34 mouse cellular contexts compared by ENCODE assay signal in the genomic region with DNA sequence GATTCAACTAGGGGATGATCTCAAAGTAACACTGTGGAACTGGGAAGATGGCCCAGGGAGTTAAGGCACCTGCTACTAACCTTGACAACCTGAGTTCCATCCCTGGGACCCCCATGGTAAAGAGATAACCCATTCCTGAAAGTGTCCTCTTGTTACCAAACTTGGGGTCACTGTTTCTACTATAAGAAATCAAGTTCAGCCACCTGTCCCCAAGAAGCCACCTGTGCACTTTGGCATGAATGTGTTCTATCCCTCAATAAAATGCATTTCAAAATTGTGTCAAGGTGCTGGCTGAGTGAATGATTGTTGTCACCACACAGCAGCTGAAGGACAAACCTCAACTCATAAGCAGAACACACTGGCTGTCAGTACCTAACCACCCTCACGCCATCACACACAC. TPM values are rescaled to one million over a fixed set of nuclear protein-coding genes. Genes with fewer than 3 reads are reported as not detected.
"Had no signal": no experiment of that assay in that cellular context is flagged by ENCODE, and none has a peak within 500 bp of the region (broad histone marks: within the 10 kb centered on the region; RNA-seq: fewer than 3 reads in every experiment).

No protein-coding gene starts in this region.

- ATAC-seq: hindbrain, embryonic 16.5 days; hindbrain, postnatal 0 days; inflammation-experienced regulatory T-cells, adult 6 months; intestine, embryonic 15.5 days; intestine, embryonic 16.5 days had no signal

- H3K36me3 ChIP-seq: heart, embryonic 15.5 days; hindbrain, embryonic 13.5 days; hindbrain, embryonic 15.5 days had no signal

- H3K27ac ChIP-seq: heart, embryonic 10.5 days; heart, embryonic 13.5 days; heart, embryonic 15.5 days; hindbrain, embryonic 10.5 days; hindbrain, embryonic 12.5 days; hindbrain, embryonic 13.5 days; hindbrain, embryonic 14.5 days; hindbrain, embryonic 15.5 days; hindbrain, postnatal 0 days; intestine, embryonic 15.5 days; kidney, embryonic 15.5 days; kidney, postnatal 0 days had no signal

- H3K4me2 ChIP-seq: heart, embryonic 11.5 days; heart, embryonic 12.5 days; heart, embryonic 13.5 days; heart, embryonic 15.5 days; hindbrain, embryonic 12.5 days; hindbrain, embryonic 13.5 days; hindbrain, embryonic 14.5 days; hindbrain, embryonic 15.5 days; intestine, embryonic 15.5 days; kidney, embryonic 15.5 days had no signal

- H3K9me3 ChIP-seq: heart, embryonic 10.5 days; heart, embryonic 13.5 days; heart, embryonic 15.5 days; hindbrain, embryonic 10.5 days; hindbrain, embryonic 12.5 days; hindbrain, embryonic 13.5 days; hindbrain, embryonic 15.5 days; intestine, embryonic 15.5 days; kidney, embryonic 15.5 days had no signal

- H3K4me3 ChIP-seq: heart, embryonic 10.5 days; heart, embryonic 12.5 days; heart, embryonic 13.5 days; heart, embryonic 15.5 days; hindbrain, embryonic 10.5 days; hindbrain, embryonic 12.5 days; hindbrain, embryonic 13.5 days; hindbrain, embryonic 15.5 days; intestine, embryonic 15.5 days; kidney, embryonic 15.5 days; layer of hippocampus, adult 2 months had no signal

- H3K27me3 ChIP-seq: heart, embryonic 12.5 days; heart, embryonic 13.5 days; heart, embryonic 15.5 days; hindbrain, embryonic 12.5 days; hindbrain, embryonic 13.5 days; hindbrain, embryonic 15.5 days; intestine, embryonic 15.5 days; kidney, embryonic 15.5 days had no signal

- DNase-seq: heart, postnatal 10 days; heart, postnatal 14 days; heart, postnatal 36 days; heart, postnatal 4 days; kidney, adult 11 months; kidney, adult 18-20 months; kidney, adult 2 months; kidney, adult 8-10 months; kidney, adult 9 months; kidney, postnatal 10 days; kidney, postnatal 14 days; kidney, postnatal 25 days; kidney, postnatal 36 days; kidney, postnatal 4 days; layer of hippocampus, adult 9-11 months; layer of hippocampus, postnatal 36 days had no signal

- H3K4me1 ChIP-seq: heart, embryonic 10.5 days; heart, embryonic 12.5 days; heart, embryonic 13.5 days; heart, embryonic 15.5 days; hindbrain, embryonic 12.5 days; hindbrain, embryonic 13.5 days; hindbrain, embryonic 15.5 days; intestine, embryonic 15.5 days; kidney, embryonic 15.5 days had no signal

- H3K9ac ChIP-seq: heart, embryonic 12.5 days; heart, embryonic 13.5 days; heart, embryonic 15.5 days; hindbrain, embryonic 12.5 days; hindbrain, embryonic 13.5 days; hindbrain, embryonic 14.5 days; hindbrain, embryonic 15.5 days; intestine, embryonic 15.5 days; kidney, embryonic 15.5 days had no signal

RNA-seq across cellular contexts. Expression of a gene that starts 30.2 kb away (rescaled TPM):
- polyA plus RNA-seq: inflammation-experienced regulatory T-cells, adult 6 months had no signal
